Mouse (Mus musculus) cerebral cortex, adult 2 months (tissue): Measurements from ENCODE around the gene Lingo3.

Experiments
- WGBS: fragments of 180-500 bp; shearing (Covaris S2); methylation state at CpG from one replicate; pipeline ENCODE4 v1.1.7; 2018; 5-methylcytosine and 5-hydroxymethylcytosine counted together

Lingo3 gene

GRCm38 (mm10) chr10:80821991-80822390 is 21.8 kb downstream of the Lingo3 start:
- WGBS: 41% methylated on average over 2 of the region's 2 CpGs

GRCm38 (mm10) chr10:80819406-80819805 is 24.4 kb downstream of the Lingo3 start:
- WGBS: 62% methylated on average over 3 of the region's 3 CpGs

- WGBS: 72% methylated on average over 6 of the region's 6 CpGs
Measured at GRCm38 (mm10) chr10:80818599-80819281, 25.1 kb downstream of the Lingo3 start.

GRCm38 (mm10) chr10:80817955-80818354 is 25.9 kb downstream of the Lingo3 start:
- WGBS: 87% methylated on average over 7 of the region's 7 CpGs

GRCm38 (mm10) chr10:80817164-80817563 is 26.7 kb downstream of the Lingo3 start:
- WGBS: 71% methylated on average over 2 of the region's 2 CpGs

- WGBS: 84% methylated on average over 3 of the region's 3 CpGs
Measured at GRCm38 (mm10) chr10:80816303-80816702, 27.5 kb downstream of the Lingo3 start.

- WGBS: 62% methylated on average over 7 of the region's 7 CpGs
Measured at GRCm38 (mm10) chr10:80814800-80815199, 29.0 kb downstream of the Lingo3 start.

GRCm38 (mm10) chr10:80813366-80813765 is 30.5 kb downstream of the Lingo3 start, which contains the start of gene Jsrp1:
Jsrp1 (minus strand) TSS chr10:80813498.
- 86% methylated on average over 4 of the region's 4 CpGs for WGBS

GRCm38 (mm10) chr10:80812391-80813041 is 31.3 kb downstream of the Lingo3 start:
- 71% methylated on average over 5 of the region's 5 CpGs for WGBS

GRCm38 (mm10) chr10:80810084-80810483 is 33.8 kb downstream of the Lingo3 start:
- 11% methylated on average over 20 of the region's 20 CpGs for WGBS

- 14% methylated on average over 18 of the region's 18 CpGs for WGBS
Measured at GRCm38 (mm10) chr10:80808985-80809632, 34.7 kb downstream of the Lingo3 start.

GRCm38 (mm10) chr10:80808099-80808984 is 35.5 kb downstream of the Lingo3 start:
- 28% methylated on average over 40 of the region's 40 CpGs for WGBS

GRCm38 (mm10) chr10:80807057-80807627 is 36.7 kb downstream of the Lingo3 start:
- under 1% methylated on average over 58 of the region's 58 CpGs for WGBS

- WGBS: 29% methylated on average over 34 of the region's 34 CpGs
Measured at GRCm38 (mm10) chr10:80806341-80807056, 37.3 kb downstream of the Lingo3 start.

- WGBS: 17% methylated on average over 3 of the region's 3 CpGs
Measured at GRCm38 (mm10) chr10:80805925-80806324, 37.9 kb downstream of the Lingo3 start.

- WGBS: 81% methylated on average over 5 of the region's 5 CpGs
Measured at GRCm38 (mm10) chr10:80805322-80805721, 38.5 kb downstream of the Lingo3 start.

GRCm38 (mm10) chr10:80804916-80805315 is 38.9 kb downstream of the Lingo3 start, which contains the start of gene Amh:
Amh (plus strand) TSS chr10:80805243.
- 73% methylated on average over 6 of the region's 6 CpGs for WGBS

- 100% methylated on average over 2 of the region's 2 CpGs for WGBS
Measured at GRCm38 (mm10) chr10:80804340-80804739, 39.5 kb downstream of the Lingo3 start.

- WGBS: 84% methylated on average over 3 of the region's 3 CpGs
Measured at GRCm38 (mm10) chr10:80802996-80803395, 40.8 kb downstream of the Lingo3 start.

GRCm38 (mm10) chr10:80802204-80802912 is 41.5 kb downstream of the Lingo3 start:
- 86% methylated on average over 10 of the region's 10 CpGs for WGBS
